Mouse (Mus musculus) ES-E14 (cell line): ENCODE measurements at regions not wholly inside any gene's neighbourhood (a gene's known extent, or its start where the extent isn't known, plus 50 kb on each side); places are given as distances from the start of the nearest gene placed in this dataset.

Source experiments
- DNase-seq: peaks from one replicate; pipeline ENCODE4 v3.0.0-alpha.2; 2013; ENCODE audit warnings: low read depth, low spot score
- H3K27ac ChIP-seq: 2 replicates; pipeline ENCODE4 v1.5.1; 2012; ENCODE audit warnings: low read depth, mild to moderate bottlenecking, low read length, moderate library complexity, mixed read lengths; ENCODE audit not compliant: poor library complexity, insufficient read depth, severe bottlenecking
- H3K36me3 ChIP-seq: 2 replicates; pipeline ENCODE4 v1.6.1; 2012; ENCODE audit warnings: mild to moderate bottlenecking, low read length, moderate library complexity, mixed read lengths; ENCODE audit not compliant: control insufficient read depth, poor library complexity, insufficient read depth, severe bottlenecking
- H3K4me1 ChIP-seq, 2 experiments: fragments of 150-350 bp in 1 of 2; sonication (generic) in 1 of 2; 2 replicates each; pipeline ENCODE4 v1.6.1; 2012; ENCODE audit warnings: low read length in 2 of 2, mild to moderate bottlenecking in 1 of 2, mixed read lengths in 1 of 2; ENCODE audit not compliant: control insufficient read depth in 2 of 2, insufficient read depth in 2 of 2, poor library complexity in 1 of 2
- H3K4me3 ChIP-seq, 2 experiments: fragments of 150-350 bp in 1 of 2; sonication (generic) in 1 of 2; 2 replicates each; pipeline ENCODE4 v1.5.1; 2012; ENCODE audit warnings: low read length in 2 of 2, low read depth in 1 of 2, mild to moderate bottlenecking in 1 of 2, mixed read lengths in 1 of 2; ENCODE audit not compliant: insufficient read depth in 1 of 2, poor library complexity in 1 of 2, severe bottlenecking in 1 of 2
- H3K9ac ChIP-seq: 2 replicates; pipeline ENCODE4 v1.6.1; 2012; ENCODE audit warnings: low read depth, mild to moderate bottlenecking, low read length, mixed read lengths; ENCODE audit not compliant: poor library complexity, insufficient read depth, severe bottlenecking
- H3K9me3 ChIP-seq: fragments of 150-350 bp; sonication (generic); 2 replicates; pipeline ENCODE4 v1.6.1; 2012; ENCODE audit warnings: low read depth, mild to moderate bottlenecking, low read length; ENCODE audit not compliant: control insufficient read depth, insufficient read depth
- CHD2 ChIP-seq: IDR thresholded peaks from 2 replicates; pipeline ENCODE4 v1.6.1; 2014; ENCODE audit warnings: mild to moderate bottlenecking, low read depth, low read length, inconsistent platforms
- HCFC1 ChIP-seq: IDR thresholded peaks from 2 replicates; pipeline ENCODE4 v1.6.1; 2012; ENCODE audit warnings: low read length, inconsistent platforms, borderline replicate concordance; ENCODE audit not compliant: insufficient read depth
- MAFK ChIP-seq: IDR thresholded peaks from 2 replicates; pipeline ENCODE4 v1.6.1; 2014; ENCODE audit warnings: mild to moderate bottlenecking, low read depth, low read length, inconsistent platforms; ENCODE audit not compliant: insufficient read depth
- ZC3H11A ChIP-seq: IDR thresholded peaks from 2 replicates; pipeline ENCODE4 v1.6.1; 2012; ENCODE audit warnings: low read depth, mild to moderate bottlenecking, inconsistent platforms, low read length, borderline replicate concordance
- ZNF384 ChIP-seq: IDR thresholded peaks from 2 replicates; pipeline ENCODE4 v1.6.1; 2012; ENCODE audit warnings: low read depth, low read length, inconsistent platforms
- in situ Hi-C, 2 experiments: fragments of 600-800 bp; cut with MboI; formaldehyde crosslinking; loops; one replicate each; pipeline ENCODE4 v1.15.1; 2025; ENCODE audit warnings: low sequenced_read_pairs in 2 of 2, inconsistent platforms in 1 of 2; ENCODE audit not compliant: unreplicated experiment in 2 of 2

DNA sequence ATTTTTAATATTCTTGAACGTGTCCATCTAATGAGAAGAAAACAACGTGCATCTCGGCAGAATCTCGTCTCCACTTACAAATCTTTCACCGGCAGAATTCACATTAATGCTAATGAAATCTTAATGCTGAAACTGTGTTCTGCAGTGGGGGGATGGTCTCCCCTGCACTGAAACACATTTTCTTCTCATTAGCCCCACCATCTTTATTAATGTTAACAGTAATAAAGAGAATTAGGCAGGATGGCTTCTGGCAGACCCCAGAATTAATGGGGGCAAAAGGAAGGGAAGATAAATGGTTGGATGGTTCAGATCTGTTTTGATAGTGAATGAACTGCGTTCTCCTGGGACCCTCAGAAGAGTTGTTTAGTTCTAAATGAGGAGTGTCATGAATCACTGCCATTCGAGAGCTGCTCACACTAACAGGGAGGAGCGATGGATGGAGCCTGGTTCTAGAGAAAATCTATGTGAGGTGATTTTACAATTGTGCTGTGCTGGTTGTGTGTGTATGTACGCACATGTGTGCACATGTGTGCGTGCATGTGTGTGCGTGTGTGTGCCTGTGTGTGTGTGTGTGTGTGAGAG lies 198.9 kb downstream of the Foxo1 start:
- in situ Hi-C loops: no loop called here
- no peaks in the 10 kb centered on the region for H3K9me3 ChIP-seq
- H3K4me1 ChIP-seq: peaks cover 0 to 16% of the 10 kb centered on the region in 2 experiments; a peak in 2 of 4 replicates
- H3K9ac ChIP-seq: no peak overlapping the region
- no peak for DNase-seq
- H3K36me3 ChIP-seq: no peaks in the 10 kb centered on the region
- no peak overlapping the region for H3K27ac ChIP-seq
- TF ChIP-seq ZNF384: no peak
- TF ChIP-seq HCFC1: no peak
- TF ChIP-seq MAFK: no peak
- no peak for TF ChIP-seq ZC3H11A
- no peak for TF ChIP-seq CHD2
- H3K4me3 ChIP-seq: no peak overlapping the region

DNA sequence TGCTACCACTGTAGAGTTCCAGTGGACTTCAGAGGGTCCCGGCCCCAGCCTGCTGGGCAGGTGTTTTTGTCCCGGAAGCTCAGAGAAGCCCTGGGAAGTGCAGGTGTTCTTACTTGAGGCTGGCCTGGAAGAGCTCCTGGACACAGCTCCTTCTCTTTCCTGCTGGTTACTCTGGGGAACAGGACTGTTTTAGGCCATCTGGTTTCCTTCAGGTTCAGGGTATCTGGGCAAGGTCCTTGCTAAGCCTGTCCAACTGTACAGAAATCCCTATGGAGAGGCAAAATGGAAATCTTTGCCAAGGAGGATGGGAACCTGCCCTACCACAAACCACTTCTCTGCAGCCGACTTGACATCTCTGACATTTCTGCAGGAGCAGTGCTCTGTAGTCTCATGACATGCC lies 198.4 kb downstream of the Foxo1 start:
- no peak for DNase-seq
- no peak overlapping the region for H3K9ac ChIP-seq
- H3K27ac ChIP-seq: no peak overlapping the region
- H3K4me3 ChIP-seq: no peak overlapping the region
- H3K9me3 ChIP-seq: no peaks in the 10 kb centered on the region
- peaks cover 0 to 16% of the 10 kb centered on the region in 2 experiments; a peak in 2 of 4 replicates for H3K4me1 ChIP-seq
- in situ Hi-C loops: no loop called here
- TF ChIP-seq CHD2 (no peak), MAFK (no peak)
- H3K36me3 ChIP-seq: no peaks in the 10 kb centered on the region

DNA sequence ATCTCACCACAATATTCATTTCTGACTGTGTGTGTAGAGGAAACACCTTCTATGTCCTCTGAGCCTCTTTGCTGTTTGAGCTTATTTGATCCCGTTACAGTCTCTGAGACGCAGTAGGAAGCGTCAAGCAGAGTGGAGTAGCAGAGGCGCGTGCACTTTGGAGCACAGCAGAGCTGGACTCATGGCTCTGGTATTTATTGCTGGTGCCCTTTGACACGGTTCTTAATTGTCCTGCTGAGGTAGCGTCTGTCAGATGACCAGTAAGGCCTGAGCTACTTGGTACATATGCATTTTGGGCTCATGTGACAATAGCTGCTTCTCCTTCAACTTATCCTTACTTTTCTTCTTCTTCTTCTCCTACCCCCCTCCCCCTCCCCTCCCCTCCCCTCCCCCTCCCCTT lies 195.8 kb downstream of the Foxo1 start:
- DNase-seq: no peak
- Histone ChIP-seq H3K36me3 (no peaks in the 10 kb centered on the region), H3K27ac (no peak overlapping the region), H3K9me3 (no peaks in the 10 kb centered on the region), H3K4me3 (no peak overlapping the region), H3K4me1 (peaks cover 0 to 14% of the 10 kb centered on the region in 2 experiments; a peak in 2 of 4 replicates), H3K9ac (no peak overlapping the region)
- no peak for TF ChIP-seq CHD2
- TF ChIP-seq ZC3H11A: no peak
- no peak for TF ChIP-seq HCFC1
- TF ChIP-seq ZNF384: no peak
- in situ Hi-C loops: no loop called here

DNA sequence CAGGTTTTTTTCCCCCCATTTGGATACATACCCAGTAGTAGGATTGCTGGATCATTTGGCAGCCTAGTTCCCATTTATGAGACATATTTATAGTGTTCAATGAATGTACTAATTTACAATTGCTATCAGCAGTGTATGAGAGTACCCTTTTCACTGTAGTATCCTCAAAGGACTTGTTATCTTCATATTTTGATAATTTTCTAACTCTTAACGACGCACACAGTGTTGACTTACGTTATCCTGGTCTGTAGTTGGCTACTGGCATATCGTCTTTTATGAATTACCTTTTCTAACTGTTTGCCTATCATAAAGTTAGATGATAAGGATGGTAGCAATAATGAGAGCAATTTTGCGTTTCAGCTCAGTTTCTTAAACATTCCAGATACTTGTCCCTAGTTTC lies 186.8 kb downstream of the Foxo1 start:
- no peaks in the 10 kb centered on the region for H3K9me3 ChIP-seq
- H3K4me1 ChIP-seq: no peaks in the 10 kb centered on the region
- no peak overlapping the region for H3K4me3 ChIP-seq
- no peak overlapping the region for H3K27ac ChIP-seq
- no peaks in the 10 kb centered on the region for H3K36me3 ChIP-seq
- no peak for TF ChIP-seq CHD2
- no peak for DNase-seq
- no peak overlapping the region for H3K9ac ChIP-seq
- in situ Hi-C loops: no loop called here

DNA sequence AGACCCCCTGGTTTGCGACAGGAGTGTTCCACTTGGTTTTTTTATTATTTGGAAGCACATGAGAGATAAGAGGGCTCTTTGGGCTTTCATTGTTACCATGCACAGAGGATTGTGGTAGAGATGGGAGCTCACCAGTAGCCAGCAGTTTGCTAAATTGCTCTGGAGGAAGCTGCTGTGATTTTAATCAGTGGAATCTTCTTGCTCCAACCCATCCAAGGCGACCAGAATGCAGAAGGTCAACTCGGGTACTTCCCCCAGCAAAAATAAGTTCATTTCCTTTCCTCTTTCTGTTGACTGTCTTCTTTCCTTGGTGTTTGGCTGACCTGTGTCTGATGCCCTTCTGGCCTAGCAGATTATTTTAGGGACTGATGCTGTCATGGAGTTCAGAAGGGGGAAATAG lies 184.9 kb downstream of the Foxo1 start:
- in situ Hi-C loops: no loop called here
- Histone ChIP-seq H3K36me3 (no peaks in the 10 kb centered on the region), H3K27ac (no peak overlapping the region), H3K4me1 (no peaks in the 10 kb centered on the region), H3K9me3 (no peaks in the 10 kb centered on the region), H3K9ac (no peak overlapping the region), H3K4me3 (no peak overlapping the region)
- no peak for TF ChIP-seq ZC3H11A
- TF ChIP-seq CHD2: no peak
- TF ChIP-seq MAFK: no peak
- TF ChIP-seq HCFC1: no peak
- no peak for TF ChIP-seq ZNF384
- DNase-seq: no peak
